Mouse (Mus musculus) adrenal gland, postnatal 10 days (tissue): ENCODE measurements at regions not wholly inside any gene's neighbourhood (a gene's known extent, or its start where the extent isn't known, plus 50 kb on each side); places are given as distances from the start of the nearest gene placed in this dataset.

ENCODE experiments used
- DNase-seq: peaks from one replicate; pipeline ENCODE4 v3.0.0; 2021; ENCODE audit warnings: mixed read lengths

DNA sequence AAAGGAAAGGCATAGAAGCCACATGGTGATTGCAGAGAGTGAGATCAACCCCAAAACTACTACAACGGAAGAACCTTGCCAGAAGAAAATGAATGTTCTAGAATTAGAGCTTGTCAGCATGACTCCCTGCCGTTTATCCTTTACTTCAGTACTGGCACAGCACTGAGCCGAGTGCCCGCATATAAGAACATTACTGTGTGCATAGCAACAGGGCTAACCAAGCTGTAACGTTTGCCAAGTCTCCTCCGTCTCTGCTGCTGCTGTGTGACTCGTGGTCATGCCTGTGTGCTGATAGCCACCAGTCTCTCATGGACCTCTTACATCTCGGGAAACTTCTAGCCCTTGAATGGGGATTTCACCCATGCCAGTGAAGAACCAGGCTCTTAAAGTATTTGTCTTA, 228.1 kb upstream of the Zdhhc25 start:
- DNase-seq: no peak

DNA sequence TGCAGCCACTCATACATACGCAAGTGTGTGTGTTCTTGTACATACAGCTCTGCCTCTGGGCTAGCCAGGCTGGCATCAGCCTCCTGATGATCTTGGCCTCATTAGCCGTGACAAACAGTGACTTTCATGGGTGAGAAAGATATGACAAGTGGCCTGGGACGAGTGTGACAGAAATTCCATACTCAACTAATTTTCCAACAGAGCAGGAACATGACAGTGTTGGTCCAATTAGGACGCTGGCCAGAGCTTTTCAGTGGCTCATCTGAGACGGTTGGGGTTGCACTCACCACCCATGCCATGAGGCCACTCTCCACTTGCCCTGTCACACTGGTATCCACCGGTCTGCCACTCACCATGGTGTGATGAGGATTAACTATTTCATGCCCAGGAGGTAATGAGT, 226.2 kb upstream of the Zdhhc25 start:
- DNase-seq: no peak

DNA sequence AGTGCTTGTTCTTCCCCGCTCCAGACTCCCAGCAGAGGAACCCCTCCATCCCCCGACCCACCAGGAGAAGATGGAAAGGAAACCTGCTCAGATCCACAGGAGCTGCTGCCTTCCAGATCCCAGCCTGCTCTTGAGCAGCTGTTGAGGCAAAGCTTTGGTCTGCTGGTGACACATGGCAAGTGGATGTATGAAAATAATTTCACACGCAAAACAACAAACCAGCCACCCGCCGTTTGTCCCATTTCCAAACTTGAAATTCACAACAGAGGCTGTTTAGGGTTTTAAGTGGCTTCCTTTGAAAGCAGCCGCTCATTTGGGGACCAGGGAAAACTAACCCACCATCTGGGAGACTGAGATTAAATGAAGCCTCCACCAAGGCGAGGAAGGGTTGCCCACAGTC, 220.8 kb upstream of the Zdhhc25 start:
- no peak for DNase-seq

DNA sequence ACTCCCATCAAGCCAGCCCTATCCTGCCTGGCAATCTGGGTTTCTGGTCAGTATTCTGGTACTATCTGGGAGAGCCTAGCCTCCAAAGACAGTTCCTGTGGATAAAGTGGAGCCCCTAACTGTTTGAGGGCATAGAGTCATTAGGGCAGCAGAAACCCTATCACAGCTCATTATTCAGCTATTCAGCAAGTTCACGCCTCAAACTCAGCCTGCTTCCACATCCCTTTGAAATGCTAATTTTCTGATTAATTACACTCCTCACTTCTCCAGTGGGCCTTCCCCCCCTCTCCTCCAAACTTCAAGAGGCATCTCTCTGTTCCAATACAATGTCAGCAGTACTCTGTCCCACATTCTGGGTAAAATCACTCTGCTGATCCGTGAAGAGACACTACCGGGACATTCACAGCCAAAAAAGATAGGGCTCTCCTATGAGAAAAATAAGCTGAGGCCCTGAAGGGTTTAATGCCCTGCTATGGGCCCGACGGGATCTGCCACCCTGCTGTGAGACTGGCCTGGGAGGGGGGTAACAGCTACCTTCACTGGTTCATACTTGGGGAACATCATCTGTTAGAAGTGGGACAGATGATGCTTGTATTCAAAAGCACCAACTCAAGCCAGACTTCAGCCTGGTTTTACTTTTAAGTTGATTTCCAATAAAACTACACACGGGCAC, 220.0 kb upstream of the Zdhhc25 start:
- no peak for DNase-seq

DNA sequence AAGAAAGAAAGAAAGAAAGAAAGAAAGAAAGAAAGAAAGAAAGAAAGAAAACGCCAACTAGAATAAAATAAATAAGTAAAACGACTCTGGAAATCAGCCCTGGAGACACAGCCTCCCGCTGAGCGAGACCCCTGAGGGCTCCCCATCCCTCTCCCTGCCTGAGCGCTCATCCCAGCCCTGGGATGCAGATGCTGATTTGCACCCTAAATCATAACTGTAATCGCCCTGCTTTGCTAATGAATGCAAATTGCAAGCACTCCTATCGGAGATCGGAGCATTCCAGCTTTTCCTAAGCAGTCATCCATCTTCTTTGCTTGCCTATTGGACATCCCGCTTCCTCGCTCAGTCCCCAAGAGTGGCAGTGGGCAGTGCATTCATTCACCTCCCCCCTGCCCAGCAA, 218.7 kb upstream of the Zdhhc25 start:
- no peak for DNase-seq

DNA sequence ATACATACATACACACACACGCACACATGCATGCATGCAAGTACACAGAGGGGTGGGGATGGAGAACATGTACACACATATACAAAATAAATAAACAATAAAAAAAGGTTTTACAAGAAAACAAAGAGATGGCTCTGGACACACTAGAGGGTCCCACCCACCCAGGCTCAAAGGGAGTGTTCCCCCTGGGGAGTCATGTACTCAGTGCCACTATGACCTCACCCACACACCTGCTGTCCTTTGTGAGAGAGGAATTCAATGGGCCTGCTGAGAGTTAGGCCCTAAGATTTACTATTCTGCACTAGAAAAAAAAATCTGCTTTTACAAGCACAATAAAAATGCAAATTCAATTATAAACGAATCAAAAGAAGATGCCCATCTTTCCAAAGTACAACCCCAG, 214.2 kb upstream of the Zdhhc25 start:
- DNase-seq: no peak

DNA sequence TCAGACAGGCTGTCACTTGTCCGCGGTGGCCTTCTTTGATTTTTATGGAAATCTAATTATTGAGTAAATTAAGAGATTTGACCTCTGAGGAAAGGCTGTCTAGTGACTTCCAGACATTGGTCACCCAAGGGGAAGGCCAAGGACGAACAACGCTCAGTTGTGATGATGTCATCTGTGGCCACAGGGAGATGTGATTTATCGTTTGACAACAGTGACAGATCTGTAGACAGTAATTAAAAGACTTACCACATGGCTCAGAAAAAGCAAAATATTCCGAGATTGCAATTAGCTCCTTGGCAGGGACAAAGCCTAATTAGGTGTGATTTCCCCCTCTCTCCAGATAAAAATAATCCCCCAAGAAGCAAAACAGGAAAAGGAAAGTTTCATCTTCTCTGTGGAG, 213.4 kb upstream of the Zdhhc25 start:
- peak; percentile 4 for DNase-seq

DNA sequence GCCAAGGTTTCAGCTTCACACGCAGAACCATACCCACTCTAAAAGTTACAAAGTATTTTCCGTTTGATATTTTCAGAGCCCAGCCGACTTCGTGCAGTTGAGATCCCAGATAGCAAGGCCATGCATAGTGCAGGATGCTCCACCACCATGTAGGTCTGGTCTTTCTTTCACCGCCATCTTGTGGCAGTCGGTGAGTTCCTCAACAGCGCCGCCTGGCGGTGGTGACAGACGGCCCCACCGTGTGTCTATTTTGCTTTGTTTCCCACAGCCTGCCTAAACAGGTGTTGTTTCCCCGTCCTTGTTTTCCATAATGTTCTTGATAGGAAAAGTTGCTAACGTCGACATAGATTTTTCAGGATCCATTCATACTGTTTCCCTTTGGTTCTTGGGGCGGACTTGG, 208.3 kb upstream of the Zdhhc25 start:
- no peak for DNase-seq

DNA sequence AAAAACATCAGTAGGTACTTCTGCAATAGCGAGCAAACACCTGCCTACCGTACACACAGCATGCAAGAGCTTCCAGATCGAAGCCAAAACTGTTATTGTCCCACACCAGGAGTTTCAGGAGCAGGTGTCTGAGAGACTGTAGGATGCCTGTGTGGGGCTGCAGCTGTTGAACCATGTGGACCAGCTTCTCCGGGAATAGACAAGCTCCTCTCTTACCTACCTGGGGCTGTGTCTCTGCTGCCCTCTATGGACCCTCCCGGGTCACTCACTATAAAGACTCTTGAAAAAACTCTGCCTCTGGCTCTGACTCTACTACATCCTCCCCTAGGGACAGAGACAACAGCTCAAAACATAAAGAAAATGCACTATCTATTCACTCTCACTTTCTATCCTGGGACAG, 201.0 kb upstream of the Zdhhc25 start:
- DNase-seq: no peak

DNA sequence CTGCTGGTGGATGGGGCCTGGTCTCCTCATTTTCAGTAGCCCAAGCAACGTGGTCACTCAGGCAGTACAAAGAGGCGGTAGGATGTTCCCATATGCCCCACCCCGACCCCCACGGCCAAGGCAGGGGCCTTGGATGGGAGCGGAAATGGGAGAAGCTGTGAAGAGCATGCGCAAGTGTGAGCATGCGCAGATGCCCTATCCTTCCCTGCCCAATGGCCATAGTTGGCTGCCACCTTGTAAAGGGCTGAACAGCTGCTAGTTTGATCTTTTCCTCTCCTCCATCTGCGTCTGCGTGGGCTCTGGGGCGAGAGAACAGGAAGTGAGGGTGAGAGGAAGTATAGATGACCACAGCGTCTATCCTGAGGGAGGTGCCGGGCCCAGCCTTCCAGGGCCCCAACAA, 200.1 kb upstream of the Zdhhc25 start:
- DNase-seq: no peak

DNA sequence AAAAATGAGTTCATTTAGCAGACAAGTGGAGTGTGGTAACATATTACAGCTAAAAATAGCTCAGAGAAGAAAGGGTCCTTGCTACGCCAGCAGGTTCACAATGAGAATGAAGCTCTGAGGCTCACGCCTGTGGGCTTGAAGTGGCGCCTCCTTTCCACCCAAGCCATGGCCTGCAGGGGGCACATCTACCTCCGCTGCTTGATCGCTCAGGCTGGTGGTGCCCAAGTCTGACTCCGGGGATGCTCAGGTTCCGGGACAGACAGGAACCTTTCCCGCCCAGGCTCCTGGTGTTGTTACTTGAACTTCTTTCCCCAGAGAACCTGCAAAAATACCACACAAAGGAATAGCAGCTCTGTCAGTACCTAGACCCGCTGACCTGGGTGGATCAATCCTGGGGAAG, 199.3 kb upstream of the Zdhhc25 start:
- DNase-seq: no peak

DNA sequence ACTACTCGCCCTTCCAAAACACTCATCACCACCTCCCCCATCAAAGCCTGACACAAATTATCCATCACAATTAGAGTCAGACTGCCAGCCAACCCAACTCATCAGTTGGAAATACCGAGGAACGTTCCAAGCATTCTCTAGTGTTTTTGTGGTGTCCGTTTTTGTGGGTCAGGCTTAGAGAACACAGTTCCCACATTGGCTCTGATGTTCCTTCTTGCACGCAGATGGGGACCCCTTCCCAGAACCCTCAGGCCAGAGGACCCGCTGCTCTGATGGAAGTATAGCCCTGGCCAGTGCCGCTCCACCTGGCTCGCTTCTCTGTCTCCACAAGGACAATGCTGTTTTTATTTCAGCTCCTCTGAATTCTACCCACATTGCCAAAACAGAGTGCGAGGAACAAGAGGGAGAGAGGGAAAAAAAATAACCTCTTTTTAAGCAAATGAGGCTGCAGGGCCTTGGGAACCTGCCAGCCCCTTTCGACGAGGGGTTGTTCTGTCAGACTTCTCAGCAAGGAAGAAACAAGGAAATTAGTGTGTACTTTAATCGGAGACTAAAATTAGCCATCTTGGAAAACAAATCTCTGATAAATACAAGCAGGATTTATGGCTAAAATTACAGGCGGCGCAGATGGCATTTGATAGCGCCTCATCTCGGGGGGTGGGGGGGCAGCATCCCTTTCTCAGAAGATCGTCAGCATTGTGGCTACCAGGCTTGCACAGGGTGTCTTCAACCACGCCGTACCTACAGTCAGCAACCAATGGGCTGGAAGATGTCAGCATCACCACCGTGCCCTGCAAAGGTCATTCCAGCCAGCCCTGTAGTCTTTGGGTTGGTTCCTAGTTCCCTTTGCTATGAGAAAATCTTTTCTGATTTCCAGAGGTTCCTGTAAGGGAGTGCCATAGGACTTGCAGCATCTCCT, 191.4 kb upstream of the Zdhhc25 start:
- no peak for DNase-seq

DNA sequence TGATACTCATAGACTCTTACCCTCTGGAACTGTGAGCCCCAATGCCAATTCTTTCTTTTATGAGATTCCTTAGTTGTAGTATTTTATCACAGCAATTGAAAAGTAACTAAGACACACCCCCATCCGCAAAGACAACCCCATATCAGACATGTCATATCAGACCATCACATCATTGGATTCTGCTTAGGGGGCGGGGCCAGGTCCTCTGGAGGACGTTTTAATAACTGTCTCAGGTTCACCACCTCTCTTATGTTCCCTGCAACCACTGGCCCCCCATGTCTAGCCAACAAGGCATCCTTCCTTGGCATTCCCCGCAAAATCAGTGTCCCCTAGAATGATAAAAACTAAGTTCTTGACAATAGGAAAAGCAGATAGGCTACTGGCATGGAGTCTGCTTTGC, 185.9 kb upstream of the Zdhhc25 start:
- no peak for DNase-seq

DNA sequence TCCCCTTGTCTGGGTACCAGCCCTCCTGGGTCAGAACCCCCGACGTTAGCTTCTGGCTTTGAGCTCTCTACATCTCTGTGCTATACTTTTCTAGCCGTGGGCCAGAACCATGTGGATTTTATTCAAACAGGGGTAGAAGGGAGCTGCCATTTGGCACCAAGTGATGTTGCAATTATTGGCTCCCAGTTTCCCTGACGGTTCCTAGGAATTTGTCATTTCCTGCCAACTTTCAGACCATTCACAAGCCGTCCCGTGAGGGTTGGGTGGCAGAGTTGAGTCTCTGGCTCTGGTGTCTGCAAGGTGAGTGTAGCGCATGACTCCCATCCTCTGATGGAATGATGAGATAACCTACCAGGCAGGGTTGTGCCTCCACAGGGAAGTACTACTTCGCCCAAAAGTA, 181.2 kb upstream of the Zdhhc25 start:
- DNase-seq: no peak

DNA sequence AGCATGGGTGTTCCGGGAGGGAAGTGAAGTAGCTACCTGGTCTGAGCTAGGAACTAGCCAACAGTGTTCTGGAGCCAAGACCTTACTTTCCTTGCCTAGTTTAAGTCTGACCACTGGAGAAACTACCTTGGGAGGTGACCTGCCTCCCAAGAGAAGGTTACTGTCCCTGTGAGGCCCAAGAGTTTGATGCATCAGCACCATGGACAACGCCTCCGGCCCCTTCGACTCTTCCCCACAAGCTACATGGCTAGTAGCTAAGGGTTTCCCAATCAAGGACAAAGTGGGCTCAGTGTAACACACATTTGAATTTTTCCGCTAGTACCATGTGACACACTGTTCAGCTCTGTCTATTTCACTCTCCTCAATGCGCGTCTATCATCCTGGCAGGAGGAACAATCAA, 171.7 kb upstream of the Zdhhc25 start:
- no peak for DNase-seq

DNA sequence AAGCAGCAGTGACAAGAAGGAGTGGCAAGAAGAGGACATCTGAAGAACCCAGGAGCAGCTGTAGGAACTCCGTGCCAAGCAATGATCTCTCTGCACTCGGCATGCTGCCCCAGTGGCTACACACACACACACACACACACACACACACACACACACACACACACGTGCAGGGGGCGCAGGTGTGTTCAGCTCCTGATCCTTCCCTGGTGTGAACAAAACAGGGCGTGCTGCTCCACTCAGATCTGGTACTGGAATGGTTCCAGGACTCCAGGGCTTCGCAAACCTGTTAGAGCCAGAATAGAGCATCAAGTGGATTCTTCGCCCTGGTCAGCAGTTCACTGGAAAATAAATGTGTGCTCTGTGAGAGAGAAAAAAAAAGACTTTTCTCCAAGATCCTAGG, 169.2 kb upstream of the Zdhhc25 start:
- no peak for DNase-seq

DNA sequence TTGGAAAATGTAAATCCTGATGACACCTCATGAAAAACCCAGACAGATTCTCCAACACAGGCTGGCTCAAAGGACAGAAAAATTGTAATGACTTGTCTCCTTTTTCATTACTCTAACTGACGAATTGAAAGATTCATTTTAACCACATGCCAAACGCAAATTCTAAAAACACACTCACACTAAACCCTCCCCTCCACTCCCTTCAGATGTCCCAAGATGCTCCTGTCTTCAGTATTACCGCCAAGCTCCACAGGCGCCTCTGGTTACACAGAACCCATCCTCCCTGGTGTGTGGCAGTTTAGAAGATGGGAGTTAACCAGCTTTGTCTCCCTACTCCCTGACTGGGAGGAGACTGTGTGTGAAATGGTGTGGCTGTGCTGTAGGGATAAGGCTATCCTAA, 151.8 kb upstream of the Zdhhc25 start:
- no peak for DNase-seq

DNA sequence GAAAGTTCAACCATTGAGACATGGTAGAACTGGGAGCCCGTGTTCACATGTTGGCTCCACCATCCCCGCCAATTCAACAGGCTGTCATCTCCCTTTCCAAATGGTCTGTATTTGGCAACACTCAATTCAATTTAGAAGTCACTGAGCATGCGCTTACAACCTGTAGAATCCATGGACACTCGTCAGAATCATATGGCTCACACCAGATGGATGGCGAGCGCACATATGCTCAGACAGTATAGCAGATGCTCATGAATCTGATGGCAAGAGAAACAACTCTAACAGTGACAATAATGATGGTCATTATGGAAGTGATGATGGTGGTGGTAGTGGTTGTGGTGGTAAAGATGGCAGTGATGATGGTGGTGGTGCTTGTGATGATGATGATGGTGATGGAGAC, 148.9 kb upstream of the Zdhhc25 start:
- no peak for DNase-seq

DNA sequence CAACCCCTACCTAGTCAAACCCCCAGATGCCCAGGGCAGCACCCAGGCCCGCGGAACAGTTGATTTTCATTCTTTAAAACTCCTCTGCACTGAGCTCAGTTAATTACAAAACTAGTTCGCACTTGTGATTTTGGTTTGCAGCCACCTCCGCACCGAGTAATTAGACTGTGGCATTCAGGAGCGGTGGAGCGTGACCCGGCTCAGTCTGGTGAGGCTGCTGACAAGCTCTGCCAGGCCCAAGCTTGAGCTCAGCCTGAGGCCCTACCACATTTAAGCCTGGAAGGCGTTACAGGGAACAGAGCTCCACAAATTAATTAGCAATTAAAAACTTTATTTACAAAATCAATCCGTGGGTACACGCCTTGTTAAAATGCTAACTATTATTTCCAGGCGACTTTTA, 132.0 kb upstream of the Zdhhc25 start:
- DNase-seq: no peak

DNA sequence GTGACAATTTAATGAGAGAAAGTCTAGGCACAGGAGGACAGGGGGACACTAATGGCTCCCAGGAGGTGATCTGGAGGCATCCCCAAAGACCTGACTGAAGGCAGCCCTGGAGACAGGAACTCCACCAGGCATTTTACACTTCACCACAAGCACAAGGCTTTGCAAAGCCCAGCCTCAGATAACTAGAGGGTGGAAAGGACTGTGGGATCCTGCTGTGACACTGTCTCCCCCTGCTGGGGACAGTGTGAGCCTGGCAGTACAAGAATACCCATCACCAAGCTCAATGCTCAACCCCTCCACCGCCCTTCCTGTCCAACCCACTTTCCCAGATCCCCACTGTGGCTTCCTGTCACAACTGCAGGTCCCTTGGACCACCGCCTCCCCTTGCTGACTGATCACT, 131.3 kb upstream of the Zdhhc25 start:
- DNase-seq: peak; percentile 39

DNA sequence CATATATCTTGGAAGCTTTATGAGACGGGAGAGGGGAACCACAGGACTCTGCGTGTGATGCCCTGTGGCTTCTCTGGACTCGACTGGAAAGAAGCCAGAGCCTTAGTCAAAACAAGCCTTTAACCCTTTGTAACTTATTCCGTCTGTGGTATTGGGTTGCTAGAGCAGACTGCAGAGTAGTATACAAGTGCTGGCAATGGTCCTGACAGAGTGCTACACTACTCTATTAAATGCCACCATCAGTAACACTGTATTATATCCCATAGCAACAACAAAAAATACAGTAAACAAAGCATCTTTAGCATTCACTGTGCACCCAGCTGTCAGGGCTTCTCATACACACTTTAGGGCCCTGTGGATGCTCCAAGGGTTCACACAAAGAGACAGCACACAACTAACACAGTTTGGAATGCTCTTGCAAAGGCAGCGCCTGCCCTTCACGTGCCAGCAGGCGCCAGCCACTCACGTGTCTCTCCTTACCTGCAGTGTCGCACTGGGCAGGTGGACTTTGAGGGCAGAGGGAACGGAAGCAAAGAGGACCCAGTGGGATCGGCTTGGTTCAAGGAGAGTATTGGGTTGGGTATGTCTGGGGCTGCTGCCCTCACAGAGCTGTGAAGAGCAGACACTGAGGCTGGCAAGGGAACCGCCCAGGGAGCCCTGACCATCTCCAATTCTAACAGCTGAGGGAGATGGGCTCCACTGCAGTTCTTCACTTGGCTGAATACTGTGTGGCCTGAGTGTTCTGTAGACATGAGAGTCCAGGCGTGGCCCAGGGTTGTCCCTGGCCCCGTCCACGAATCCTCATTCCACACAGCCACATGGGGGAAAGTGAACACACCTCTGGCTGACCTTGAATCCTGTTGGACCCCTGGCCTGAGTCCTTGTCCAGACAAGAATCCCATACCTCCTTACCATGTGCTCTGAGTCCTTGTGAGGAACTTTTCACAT, 130.3 kb upstream of the Zdhhc25 start:
- no peak for DNase-seq

DNA sequence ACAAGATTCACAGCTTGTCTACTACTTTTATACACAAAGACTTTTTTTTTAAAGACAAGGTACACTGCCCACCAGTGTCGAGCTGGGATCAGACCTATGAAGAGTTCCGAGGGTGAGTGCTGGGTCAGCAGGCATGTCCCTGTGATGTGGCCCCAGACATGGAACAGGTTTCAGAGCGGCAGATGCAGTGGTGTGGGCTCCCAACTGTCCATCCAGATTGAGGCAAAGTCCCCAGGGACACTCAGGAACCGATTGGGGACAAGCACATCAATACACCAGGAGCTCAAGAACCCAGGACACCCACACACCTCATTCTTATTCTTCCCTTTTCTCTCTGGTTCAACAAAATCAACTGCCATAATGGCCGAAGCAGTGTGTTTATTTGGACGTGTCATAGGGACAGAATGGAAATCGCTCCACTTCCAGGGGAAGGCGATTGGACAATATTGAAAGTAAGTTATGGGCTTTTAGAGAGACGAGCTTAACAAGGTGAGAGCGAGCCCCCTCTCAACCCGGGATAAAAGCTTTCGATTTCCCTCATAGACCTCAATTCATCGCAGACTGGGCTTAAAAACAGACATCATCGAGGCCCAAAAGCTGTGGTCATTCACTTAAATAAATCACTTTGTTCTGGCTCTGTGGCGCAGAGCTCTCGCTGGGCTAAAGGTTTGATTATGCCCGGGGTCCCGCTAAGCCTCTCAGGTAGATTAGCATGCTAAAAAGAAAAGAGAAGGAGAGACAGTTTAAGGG, 127.6 kb upstream of the Zdhhc25 start:
- DNase-seq: no peak
